Mouse (Mus musculus) cortical plate, adult 2 months (tissue): ENCODE data around the gene Naaladl2.

Source experiments
- CTCF ChIP-seq: fragments of 200-500 bp; IDR thresholded peaks from 2 replicates; pipeline ENCODE4 v1.5.1; 2011; ENCODE audit warnings: mild to moderate bottlenecking, control low read depth, low read length; ENCODE audit not compliant: insufficient read depth; ENCODE audit errors: extremely low read depth
- POLR2A ChIP-seq: fragments of 200-500 bp; IDR thresholded peaks from 2 replicates; pipeline ENCODE4 v1.6.1; 2011; ENCODE audit warnings: mild to moderate bottlenecking, low read length, control low read depth; ENCODE audit not compliant: insufficient read depth; ENCODE audit errors: extremely low read depth

DNA sequence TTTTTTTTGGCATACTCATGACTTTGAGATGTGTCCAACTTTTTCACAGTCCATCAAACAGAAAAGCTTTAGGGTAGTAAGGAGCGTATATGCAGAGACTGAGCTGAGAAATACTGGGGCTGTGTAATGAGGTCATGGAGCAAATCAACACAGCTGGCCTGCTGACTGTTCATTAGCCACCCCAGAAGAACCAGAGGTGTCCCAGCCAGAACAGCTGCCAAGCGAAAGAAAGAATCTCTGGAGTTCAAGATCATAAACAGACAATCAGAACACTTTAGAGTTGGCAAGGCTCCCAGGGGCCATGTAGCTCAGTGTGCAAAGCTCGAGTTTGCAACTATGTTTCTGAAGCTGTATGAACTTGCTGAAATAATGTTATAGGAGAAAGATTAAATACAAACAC is 35.1 kb downstream of the Naaladl2 start:
- TF ChIP-seq CTCF (no peak), POLR2A (no peak)
